Comparison of ENCODE assay signal across 23 mouse cellular contexts in the genomic region with DNA sequence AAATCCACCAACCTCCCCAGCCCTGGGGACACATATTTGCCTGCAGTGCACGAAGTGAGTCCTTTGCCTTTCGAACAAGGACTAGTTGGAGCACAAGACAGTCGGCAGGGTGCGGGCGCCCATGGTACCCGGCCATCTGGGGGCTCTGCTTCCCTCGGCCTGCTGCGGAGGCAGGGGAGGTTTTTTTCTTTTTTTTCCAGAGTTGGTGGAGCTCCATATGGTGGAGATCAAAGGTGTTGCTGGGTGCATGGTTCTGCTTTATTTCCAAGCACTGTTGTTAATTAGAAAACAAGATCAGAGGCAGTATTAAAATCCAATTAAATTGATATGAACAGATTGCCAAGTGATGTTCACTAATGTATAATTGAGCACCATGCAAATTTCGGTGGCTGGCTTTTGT.
"Had no signal": no experiment of that assay in that cellular context is flagged by ENCODE, and none has a peak within 500 bp of the region (broad histone marks: within the 10 kb centered on the region; RNA-seq: fewer than 3 reads in every experiment).

No protein-coding gene starts in this region.

- H3K9ac ChIP-seq: limb, embryonic 12.5 days; limb, embryonic 15.5 days; liver, embryonic 14.5 days; liver, postnatal 0 days; lung, embryonic 14.5 days; midbrain, embryonic 15.5 days; neural tube, embryonic 12.5 days; neural tube, embryonic 15.5 days had no signal

- H3K4me3 ChIP-seq: limb, embryonic 12.5 days; limb, embryonic 15.5 days; midbrain, embryonic 15.5 days; neural tube, embryonic 12.5 days; neural tube, embryonic 15.5 days had no signal

- H3K27ac ChIP-seq: limb, embryonic 12.5 days; limb, embryonic 15.5 days; liver, embryonic 14.5 days; macrophage; midbrain, embryonic 15.5 days; neural tube, embryonic 12.5 days; neural tube, embryonic 15.5 days; stomach, postnatal 0 days had no signal

- H3K4me1 ChIP-seq: limb, embryonic 15.5 days; midbrain, embryonic 15.5 days; neural tube, embryonic 12.5 days; neural tube, embryonic 15.5 days had no signal

- DNase-seq: kidney, adult 18-20 months; kidney, adult 9 months; kidney, postnatal 14 days; kidney, postnatal 4 days; liver, postnatal 0 days; lung, embryonic 14.5 days; right cerebral cortex, adult 18-20 months; right cerebral cortex, postnatal 14 days; right cerebral cortex, postnatal 4 days; thymus, adult 2 months; thymus, postnatal 14 days; thymus, postnatal 4 days had no signal

- H3K4me2 ChIP-seq: limb, embryonic 12.5 days; limb, embryonic 15.5 days; liver, embryonic 11.5 days; lung, embryonic 14.5 days; midbrain, embryonic 15.5 days; neural tube, embryonic 12.5 days; neural tube, embryonic 15.5 days had no signal

- H3K9me3 ChIP-seq: limb, embryonic 15.5 days; midbrain, embryonic 15.5 days; neural tube, embryonic 12.5 days; neural tube, embryonic 15.5 days had no signal

- ATAC-seq: intestine, embryonic 16.5 days; liver, postnatal 0 days; lung, postnatal 0 days; midbrain, embryonic 15.5 days had no signal

- H3K27me3 ChIP-seq: limb, embryonic 12.5 days; limb, embryonic 15.5 days; midbrain, embryonic 15.5 days; neural tube, embryonic 12.5 days; neural tube, embryonic 15.5 days had no signal

- H3K36me3 ChIP-seq: limb, embryonic 12.5 days; limb, embryonic 15.5 days; midbrain, embryonic 15.5 days; neural tube, embryonic 12.5 days; neural tube, embryonic 15.5 days had no signal
